Mouse (Mus musculus) induced T-regulatory cell, adult 2 months (primary cell): ENCODE results near the gene Il11ra1.
A peak's percentile ranks its signal among the peaks of the same experiment; 100 is the strongest.

Source experiments
- DNase-seq: peaks from one replicate; pipeline ENCODE4 v3.0.0-alpha.2; 2012; ENCODE audit warnings: low read depth

Gene Il11ra1

DNA sequence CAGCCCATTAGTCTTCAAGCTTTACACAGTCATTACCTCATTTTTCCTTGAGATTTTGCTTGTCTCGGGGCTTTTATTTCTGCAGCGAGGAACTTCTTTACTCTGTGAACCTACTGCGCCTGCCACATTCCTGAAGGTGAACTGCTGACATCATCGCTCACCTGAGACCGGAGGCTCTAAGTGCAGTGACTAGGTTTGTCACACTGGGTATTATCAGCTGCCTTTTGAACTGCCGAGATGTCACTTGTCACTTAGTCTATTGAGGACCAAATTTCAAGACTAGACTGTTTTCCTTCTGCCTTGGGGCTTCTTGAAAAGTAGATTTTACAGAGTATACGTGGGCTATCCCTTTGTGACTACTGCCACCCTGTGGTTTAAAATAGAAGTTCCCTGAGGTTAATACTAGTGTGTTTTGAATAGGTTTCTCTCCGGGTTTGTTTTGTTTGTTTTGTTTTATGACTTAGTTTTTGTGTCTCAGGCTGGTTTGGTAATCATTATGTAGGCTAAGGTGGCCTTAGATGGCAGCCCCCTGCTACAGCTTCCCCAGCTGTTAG is 8.5 kb downstream of the Il11ra1 start:
- DNase-seq: peak; percentile 81

DNA sequence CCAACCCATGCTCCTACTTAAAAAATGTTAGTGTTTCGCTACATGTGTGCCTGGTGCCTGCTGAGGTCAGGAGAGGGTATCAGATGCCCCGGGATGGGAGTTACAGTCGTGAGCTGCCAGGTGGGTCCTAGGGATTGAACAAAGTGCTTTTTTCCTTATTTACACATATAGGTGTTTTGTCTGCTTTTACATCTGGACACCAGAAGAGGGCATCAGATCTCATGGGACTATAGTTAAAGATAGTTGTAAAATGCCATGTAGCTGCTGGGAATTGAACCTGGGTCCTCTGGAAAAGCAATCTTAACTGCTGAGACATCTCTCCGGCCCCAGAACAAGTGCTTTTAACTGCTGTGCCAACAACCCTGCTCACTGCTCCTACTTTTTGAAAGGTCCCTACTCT is 10.4 kb downstream of the Il11ra1 start:
- no peak for DNase-seq

DNA sequence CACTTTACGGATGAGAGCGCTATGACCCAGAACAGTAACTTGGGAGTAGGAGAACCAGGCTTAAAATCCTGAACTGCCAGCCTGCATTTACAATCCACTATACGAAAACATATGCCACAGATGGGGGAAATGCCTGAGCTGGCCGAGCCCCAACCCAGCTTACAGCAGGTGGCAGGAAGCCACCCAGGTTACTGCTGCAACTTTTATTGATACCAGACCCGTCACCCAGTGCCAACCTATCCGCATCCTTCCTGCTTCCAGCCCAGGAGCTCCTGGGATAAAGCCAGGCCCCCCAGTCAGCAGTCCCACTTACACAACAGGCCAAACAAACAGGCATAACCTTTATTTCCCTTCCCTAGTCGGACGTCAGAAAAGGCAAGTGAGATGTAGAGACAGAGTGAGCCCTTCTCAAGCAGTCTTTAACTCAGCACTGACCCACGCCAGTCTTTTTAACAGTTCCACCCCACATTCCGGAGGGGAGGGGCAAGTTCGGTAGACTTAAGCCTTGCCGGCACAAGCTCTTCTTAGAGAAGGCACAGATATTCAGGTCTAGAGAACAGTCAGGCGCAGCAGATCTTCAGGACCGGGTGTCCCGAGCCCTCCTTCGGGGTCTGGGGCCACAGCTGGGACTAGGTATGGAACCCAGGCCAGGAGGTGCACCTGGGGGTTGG is 12.1 kb downstream of the Il11ra1 start:
- DNase-seq: no peak

DNA sequence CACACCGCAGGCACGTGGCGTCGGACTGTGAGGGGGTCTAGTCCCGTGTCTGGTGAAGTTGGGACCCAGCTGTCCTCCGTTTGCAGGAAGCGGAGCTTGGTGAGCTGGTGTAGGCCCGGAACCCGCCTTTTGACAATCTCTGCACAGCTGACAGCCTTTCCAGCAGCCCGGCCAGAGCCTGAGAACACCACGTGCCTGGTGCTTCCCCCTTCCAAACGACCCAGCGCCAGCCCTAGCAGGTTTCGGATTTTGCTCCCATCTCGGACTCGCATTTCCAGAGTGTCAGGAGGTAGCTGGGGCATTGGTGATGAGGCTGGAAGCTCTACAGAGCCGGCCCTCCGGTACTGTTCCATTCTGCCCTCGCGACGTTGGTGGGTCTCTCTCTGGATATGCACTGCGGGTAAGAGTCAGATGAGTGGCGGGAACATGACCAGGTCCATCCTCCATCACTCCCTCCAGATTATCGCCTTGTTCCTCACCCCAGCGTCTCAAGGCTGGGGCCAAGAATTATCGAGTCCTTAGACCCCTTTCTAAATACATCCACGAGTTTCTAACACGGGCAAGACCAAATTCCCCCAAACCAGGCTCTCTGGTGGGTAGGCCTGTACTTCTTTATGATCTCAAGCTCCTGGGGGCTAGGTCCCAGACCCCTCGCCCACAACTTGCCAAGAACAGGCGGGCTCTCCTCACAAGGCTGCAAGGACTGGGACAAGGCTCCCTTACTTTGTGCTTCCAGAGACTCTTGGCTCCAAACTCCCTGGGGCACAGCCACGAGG is 12.8 kb downstream of the Il11ra1 start:
- no peak for DNase-seq

DNA sequence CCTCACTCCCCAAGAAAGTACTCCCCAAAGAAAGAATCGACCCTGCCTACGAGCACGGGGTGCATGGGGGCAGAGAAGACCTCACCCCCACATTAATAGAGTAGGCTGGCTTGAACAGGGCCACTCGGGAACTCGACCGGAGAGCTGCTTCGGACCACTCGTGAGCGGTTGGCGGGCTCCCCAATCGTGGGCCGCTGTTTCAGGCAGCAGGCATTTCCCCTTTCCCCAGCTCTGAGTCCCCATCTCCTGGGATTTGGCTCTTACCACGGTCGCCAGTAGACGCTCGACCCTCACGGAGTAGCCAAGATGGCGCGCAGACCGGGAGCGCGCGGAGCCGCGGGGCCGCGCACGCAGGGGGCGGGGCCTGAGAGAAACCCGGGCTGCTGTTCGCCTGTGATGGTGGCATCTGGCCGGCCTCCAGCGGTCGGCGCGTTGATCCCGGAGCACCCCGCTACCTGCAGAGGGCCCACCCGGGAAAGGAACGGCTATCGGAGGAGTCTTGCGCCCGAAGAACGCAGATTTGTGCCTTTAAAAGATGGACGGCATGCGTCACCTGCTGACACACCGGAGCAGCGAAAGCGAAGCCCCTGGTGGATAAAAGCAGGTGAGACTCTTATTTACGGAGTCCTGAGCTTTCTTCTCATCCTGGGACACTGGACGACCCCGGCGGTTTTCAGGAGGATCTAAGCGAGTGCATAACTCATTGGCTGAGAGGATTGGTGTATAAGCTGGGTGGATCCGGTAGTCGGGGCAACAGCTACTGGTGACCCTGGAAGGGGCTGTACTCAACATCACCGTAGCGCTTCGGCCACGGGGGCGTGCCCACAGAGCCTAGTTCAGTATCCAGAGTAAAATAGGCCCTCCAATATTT is 13.6 kb downstream of the Il11ra1 start, which contains the start of gene Rpp25l:
Gene Rpp25l (minus strand): TSS at position 338 of the 871 bp plus-strand sequence.
- DNase-seq: peak; percentile 92

DNA sequence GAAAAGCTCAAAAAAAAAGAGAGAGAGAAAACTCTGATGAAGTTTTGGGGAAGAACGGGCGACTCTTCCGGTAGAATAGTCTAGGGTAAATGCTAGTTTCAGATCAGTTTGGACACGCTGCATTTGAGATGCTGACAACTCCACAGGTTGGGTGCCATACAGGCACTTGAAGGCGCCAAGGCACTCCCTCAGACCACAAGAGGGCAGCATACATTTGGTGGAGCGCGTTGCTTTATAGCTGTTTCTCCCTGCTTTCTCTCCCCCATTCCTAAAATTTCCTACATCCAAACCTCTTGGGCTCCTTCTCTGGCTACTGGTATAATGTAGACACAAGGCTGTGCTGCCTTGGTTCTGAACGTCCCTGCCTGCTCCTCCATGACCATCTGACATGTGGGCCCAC is 14.5 kb downstream of the Il11ra1 start:
- peak; percentile 81 for DNase-seq

DNA sequence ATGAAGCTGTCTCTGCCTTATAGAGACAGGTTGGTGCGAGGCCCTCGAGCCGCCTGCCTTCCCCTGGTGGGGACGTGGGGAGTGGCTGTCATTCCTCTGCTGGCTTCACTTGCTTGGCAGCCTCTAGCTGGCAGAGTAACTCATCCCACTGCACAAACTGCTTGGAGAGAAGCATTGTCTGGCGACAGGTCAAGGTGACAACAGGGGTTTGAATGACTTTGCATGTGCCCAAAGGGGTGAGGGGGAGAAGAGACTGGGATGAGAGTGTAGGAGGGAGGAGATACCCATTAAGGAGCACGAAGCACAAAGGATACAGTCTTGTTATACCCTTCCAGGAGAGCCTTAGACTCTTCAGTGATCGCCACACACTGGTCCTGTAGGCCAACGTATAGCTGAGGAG is 15.3 kb downstream of the Il11ra1 start:
- no peak for DNase-seq

DNA sequence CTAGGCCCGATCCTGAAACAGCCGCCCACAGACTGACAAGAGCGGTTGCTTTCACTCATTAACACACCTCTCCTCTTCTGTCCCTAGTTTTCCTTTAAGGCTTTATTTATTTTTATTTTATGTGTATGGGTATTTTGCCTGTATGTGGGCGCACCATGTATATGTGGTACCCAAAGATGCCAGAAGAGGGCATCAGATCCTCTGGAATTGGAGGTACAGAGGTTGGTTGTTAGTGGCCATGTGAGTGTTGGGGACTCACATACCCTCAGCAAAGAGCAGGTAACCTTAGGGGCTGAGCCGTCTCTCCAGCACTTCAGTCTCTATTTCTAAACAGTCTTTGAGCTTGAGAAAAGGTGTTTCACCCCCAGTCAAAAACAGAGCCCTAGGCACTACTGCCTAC is 15.8 kb downstream of the Il11ra1 start:
- DNase-seq: peak; percentile 74

DNA sequence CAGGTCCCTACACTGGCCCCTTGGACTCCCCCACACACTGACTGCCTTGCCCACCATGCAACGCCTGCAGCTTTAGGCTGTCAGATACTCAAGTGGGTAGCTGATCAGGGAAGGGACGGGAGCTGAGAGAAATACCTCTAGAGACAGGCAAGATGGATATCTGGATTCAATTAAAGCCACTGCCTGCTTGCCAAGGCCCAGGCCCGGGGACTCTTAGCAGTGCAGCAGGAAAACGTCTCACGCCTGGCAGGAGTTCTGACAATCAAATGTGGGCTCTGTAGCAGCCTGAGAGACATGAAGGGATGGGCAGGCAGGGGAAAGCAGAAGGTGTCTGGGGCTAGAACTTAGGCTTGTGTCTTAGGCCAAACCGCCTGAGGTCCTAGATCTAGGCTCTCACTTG is 17.0 kb downstream of the Il11ra1 start:
- DNase-seq: no peak

DNA sequence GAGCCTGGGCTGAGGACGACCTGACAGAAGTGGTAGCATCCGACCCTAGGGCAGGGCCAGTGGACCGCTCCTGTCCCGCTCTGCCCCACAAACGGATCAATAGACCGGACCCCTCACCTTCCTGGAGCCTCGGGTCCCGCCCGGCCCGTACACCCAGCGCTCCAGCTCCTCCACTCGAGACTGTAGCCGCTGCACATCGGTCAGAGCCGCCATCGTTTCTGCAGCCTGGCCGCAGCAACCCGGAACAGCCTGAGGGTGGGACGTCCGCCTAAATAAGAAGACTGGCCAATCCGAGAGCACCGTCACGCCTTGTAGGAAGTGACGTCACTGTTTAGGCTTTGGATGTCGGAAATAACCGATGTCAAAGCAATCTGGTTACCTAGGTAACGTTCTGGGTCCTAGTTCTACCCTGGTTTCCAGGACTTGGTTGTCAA is 23.1 kb downstream of the Il11ra1 start, which contains the start of gene Dctn3:
Gene Dctn3 (minus strand): TSS at position 253 of the 434 bp plus-strand sequence.
- DNase-seq: peak; percentile 96

DNA sequence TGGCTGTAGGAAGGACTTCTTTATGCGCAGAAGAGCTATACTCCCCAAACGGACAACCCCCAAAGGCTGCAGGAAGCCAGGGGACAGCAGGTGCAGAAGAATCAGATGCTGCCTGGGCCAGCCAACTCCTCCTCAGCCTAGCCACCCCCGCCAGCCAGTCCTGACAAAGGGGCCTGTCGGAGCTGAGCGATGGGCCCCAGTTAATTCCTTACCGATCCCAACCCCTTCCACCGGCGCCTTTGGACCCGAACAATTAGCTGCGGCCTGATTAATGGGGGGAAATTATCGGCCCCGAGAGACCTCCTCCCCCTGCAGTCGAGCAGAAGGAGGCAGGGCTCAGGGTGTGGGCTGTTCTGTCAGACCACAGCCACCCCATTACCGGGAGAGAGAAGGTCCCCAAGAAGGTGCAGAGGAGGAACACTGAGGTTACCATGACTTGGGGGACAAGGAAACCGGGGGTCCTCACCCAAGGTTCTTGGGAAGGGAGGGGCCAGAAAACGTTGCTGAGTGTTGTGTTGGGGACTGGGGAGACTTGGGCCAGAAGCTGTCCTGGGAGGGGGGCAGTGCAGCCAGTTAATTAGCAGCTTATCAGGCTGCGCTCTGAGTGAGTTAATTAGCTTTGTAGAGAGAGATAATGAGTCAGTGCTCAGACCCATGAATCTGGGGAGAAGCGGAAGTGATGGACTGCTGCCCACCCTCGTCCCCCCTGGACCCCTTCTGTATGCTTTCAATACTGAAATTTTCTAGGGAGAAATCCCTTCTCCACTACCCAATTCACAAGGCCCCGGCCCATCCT is 27.2 kb downstream of the Il11ra1 start:
- DNase-seq: no peak

DNA sequence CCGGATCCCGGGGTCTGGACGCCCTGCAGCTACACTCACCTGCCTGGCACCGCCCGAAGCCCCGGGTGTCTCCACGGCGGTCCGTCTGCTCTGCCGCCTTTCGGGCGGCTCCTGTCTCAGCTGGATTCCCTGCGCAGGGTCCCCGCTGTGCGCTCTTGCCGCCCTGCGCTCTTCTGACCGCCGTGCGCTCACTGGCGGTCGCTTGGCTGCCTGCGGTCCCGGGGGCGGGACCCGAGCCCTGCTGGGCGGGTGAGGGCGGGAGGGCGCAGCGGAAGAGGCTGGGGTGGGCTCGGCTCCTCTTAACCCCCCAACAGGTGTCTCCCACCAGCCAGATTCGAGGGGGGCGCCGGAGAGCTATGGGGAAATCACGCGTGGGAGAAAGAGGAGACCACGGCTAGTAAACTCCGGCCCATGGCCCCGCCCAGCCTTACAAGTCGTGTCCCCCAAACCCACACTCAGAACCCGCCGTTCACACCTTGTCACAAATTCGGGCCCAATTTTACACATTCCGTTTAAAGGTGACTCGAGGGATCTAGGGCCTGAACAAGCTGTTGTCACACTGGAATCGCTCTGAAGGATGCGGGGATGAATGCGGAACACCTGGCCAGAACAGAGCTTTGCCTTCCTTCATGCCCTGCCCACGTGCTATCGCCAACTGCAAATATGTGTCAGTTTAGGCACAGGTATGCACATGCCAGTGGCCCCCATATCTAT is 31.4 kb downstream of the Il11ra1 start, which contains the start of gene Arid3c:
Gene Arid3c (minus strand): TSS at position 91 of the 714 bp plus-strand sequence.
- DNase-seq: peak; percentile 49

DNA sequence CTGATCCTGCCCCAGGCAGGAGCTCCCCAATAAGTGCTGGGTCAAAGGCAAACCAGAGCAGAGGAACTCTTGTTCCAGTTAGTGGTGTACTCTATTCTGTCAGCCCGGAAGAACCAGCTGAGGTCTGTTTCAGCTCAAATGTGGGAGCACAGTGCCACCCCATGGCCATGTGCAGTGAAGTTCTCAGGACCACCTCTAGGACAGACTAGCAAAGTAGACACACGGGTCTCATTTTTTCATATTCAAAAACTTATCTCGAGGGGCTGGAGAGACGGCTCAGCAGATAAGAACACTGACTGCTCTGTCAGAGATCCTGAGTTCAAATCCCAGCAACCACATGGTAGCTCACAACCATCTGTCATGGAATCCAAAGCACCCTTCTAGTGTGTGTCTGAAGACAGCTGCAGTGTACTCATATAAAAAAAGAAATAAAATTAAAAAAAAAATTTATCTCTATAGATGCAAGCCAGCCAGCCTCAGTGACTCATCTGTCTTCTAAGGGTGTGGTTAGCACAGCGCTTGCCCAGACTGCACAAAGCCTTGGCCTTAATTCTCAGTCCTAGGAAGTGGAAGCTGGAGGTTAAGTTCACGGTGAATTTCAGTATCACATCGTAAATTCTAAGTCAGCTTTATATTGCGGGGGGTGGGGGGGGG is 37.9 kb downstream of the Il11ra1 start:
- DNase-seq: peak; percentile 88

DNA sequence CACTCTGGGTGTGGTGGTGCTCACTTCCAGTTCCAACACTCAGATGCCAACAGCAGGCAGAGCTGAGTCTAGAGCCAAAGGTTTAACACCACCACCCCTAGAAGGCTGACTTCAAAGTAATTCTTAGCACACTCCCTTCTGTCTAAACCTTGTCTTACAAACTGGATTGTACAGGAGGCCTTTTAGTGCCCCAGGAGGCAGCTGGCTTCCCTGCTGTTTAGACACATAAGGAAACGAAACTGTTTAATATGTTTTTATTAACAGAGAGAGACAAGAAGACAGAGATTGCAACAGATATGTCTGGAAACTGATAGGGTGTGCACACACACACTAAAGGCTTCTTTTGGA is 38.4 kb downstream of the Il11ra1 start:
- DNase-seq: no peak

DNA sequence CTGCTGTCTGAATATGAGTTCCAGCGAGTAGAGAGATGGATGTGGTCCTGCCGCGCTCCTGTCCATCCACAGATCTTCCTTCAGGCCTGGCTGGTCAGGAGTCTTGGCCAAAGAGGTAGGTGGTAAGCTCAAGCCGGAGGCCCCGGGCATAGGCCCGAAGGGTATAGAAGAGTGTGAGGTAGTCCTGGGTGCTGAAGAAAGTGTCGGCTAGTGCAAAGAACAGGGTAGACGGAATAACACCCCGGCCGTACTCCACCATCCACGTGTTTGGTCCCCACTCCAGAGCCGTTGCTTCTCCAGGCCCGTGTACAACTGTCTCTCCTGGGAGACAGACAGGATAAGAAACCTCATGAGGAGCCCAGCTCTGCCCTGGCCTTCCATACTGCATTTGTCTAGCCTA is 39.5 kb downstream of the Il11ra1 start:
- no peak for DNase-seq

DNA sequence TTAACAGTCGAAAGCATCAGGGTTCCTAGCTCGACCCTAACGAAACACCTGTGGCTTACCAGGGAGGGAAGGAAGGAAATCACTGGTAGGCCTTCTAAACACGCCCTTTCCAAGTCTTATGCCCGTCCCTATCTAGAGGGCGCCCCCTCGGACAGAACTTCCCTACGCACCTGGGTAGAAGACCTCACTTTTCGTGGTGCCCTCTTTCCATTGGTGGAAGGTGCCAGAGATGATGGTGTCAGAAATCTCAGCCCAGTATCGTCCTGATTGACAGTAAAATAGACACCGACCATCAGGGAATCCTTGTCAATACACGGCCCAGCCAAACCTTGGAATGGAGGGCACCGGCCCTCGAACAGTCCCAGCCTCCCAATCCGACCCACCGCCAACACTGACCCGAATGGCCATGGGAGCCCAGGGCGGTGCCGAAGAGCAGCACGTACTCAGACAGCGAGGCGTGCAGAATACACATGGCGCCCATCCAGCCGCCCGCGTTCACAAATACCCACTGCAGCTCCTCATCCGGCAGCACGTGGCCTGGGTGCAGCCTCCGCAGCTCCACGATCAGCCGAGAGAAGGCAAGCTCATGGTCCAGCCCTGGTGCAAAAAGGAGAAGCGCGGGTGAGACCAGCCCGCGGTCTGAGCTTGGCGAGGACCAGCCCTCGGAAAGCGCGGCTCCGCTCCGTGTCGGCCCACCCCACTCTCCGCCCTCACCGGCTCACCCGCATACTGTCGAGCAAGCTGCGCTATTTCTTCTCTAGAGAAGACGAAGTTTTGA is 40.8 kb downstream of the Il11ra1 start:
- peak; percentile 65 for DNase-seq

DNA sequence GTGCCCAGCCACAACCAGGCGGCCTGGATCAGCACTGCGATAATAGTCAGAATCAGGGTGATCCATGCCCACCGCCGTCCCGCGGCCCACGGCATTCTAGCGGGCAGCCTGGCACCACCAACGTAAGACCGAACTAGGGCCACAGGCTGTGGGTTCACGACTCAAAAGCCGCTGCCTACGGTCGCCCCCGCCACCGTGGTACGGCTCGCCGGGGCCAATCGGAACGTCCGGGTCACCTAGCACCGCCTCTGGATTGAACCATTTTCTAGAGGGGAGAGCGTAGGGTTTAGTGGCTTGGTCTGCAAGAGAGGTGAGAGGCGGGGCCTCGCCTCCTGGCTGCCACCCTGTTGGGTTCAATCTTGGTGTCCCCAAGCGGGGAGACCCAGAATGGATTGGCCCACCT is 41.4 kb downstream of the Il11ra1 start:
- DNase-seq: peak; percentile 95

DNA sequence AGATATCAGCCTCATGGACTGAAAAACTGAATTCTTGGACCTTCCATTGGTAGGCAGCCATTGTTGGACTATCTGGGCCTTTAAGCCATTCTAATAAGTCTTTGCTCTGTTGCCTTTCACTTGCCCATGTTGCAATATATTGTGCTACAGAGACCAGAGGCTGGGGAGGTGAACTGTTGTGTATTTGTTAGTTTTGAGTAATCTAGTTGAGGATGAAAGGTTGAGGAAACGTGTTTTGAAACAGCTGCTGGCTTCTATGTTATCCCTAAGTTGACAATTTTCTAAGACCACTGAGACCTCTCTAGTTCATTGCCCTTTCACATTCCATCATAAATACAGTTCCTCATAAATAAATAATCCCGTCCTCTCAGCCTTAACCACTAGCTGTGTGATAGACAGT is 44.3 kb downstream of the Il11ra1 start:
- no peak for DNase-seq

DNA sequence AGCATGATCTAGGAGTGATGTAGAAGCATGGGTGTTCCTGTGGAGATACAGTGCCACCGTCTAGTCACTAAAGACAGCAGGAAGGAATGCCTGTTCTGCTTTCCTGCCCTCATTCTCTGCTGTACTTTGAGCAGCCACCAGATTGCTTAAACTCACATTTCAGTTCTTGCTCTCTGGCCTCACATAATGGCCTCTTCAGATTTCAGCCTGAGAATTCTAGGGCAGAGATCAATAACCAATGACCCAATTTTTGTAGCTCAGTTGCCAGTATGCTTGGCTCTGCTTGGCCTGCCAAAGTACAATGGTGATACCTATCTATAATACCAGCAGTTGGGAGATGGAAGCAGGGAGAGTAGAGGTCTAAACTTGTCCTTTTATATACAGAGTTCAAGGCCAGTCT is 45.2 kb downstream of the Il11ra1 start:
- no peak for DNase-seq
